Mouse (Mus musculus): ENCODE results near the gene Oxct2a. TPM values are rescaled to one million over a fixed set of nuclear protein-coding genes. Genes with fewer than 3 reads are reported as not detected.
"Not testable (repeated sequence)": the region's sequence is repeated elsewhere in the genome, so short reads cannot be mapped to it uniquely, and the experiment has no call there.

Oxct2a gene
- polyA plus RNA-seq, 2 experiments from 2014 or later = not detected

DNA sequence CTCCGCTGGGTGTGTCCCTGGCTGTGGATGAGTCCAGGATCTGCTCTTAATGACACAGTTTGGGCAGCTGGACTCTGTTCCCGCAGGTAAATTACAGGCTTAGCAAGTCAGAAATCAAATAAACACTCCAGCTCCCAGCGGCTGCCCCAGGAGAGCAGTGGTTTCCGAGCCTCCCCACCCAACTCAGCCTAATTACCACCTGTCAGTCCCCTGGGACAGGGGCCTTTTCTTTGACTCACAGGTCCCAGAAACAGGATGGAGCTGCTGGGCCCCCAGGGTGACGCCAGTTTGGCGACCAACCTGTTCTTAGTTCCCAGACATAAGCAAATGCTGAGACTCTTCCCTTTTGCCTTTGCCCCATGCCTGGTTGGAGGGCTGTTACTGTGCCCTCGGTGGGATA, 11.6 kb downstream of the Oxct2a start:
- no peak for ATAC-seq

DNA sequence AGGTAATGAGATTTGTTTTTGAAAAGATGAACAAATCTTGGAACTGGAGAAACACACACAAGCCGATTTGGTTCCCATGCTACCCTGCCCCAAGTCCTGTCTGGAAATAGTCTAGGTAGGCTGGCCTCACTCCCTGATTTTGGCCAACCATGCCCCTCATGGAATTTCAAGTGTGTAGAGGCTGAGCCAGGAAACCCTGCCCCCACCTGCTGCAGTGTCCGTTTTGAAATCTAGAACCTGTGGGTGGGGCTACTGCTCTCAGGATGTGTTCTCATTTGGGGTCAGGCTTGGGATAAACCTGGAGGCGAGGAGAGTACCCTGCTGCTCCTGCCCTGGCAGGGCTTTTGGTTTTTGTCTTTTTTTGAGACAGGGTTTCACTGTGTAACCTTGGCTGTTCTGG, 15.1 kb downstream of the Oxct2a start:
- no peak for ATAC-seq

DNA sequence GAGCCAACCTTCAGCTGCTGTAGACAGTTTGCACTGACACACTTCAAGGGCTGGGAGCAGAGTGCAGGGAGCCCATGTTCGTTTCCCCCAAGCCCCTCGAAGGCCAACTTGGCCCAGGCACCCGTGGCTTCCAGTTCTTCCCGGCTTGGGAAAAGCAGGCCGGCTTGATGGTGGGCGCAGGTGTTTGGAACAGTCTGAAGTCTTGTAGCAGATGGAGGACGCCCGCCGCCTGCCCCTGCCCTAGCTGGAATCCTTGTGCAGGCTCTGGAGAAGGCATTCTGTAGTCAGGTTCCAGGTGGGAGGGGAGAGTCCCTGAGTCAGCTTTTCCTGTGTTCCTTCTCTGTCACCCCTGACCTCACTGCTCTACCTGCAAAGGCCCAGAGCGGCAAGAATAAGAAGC, 16.4 kb downstream of the Oxct2a start:
- no peak for ATAC-seq

DNA sequence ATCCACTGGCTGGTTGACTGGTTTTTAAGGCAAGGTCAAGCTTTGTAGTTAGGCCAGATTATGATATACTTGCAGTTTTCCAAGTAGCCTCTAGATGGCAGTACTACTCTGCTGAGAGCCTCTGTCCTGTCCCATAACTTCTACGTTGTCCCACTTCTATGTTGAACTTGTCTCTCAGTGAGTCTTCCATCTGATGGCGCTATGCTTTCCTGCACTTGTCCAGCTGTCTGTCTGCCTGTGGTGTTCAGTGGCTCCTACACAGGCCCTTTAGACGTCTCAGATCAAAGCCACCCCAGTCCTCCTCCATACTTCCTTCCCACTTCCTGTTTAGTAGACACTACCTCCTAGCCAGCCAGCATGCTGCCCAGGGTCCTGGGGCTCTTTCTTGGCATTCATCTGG, 17.6 kb downstream of the Oxct2a start:
- peak; percentile 80 for ATAC-seq

GRCm38 (mm10) chr4:123298980-123299670, 24.3 kb downstream of the Oxct2a start:
- no peak for ATAC-seq

DNA sequence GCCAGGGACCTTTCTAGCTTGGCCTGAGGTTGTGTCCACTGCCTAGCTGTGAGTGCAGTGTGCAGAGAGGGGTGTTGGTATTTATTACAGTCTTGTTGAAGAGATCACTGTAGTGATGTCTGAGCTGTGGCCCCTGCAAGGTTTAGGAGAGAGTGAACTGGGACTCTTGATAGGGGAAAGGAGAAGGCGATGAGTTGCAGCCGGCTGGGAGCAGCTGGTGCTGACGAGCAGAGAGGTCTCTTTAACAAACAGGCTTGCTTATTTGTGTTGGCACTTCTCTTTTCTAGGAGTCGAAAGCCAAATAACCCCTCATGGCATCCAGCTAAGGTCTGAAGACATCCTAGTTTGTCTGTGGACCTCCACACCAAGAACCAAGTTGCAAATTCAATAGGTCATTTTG, 25.2 kb downstream of the Oxct2a start:
- ATAC-seq = no peak

- ATAC-seq = no peak
Observed at GRCm38 (mm10) chr4:123297195-123297960, 26.1 kb downstream of the Oxct2a start.

- no peak for ATAC-seq
Observed at GRCm38 (mm10) chr4:123296148-123296534, 27.3 kb downstream of the Oxct2a start.

GRCm38 (mm10) chr4:123295516-123296147, 27.8 kb downstream of the Oxct2a start:
- no peak for ATAC-seq

DNA sequence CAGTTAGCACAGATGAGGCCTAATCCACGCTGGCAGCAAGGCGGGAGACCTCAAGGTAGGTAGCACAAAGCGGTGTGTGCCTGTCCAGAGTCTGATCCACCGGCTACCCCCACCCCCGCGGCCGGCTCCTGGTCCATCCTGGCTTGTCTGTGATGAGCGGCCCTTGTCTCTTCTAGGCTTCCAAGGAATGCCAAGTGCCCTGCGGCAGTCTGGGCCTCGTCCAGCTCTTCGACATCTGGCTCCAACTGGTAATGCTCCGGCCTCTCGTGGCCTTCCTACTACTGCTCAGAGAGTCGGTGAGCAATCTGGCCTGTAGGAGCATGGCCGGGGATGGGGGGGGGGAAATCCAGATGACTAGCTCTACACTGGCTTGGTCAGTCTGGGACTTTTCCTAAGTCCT, 28.4 kb downstream of the Oxct2a start:
- ATAC-seq = not testable (repeated sequence)

DNA sequence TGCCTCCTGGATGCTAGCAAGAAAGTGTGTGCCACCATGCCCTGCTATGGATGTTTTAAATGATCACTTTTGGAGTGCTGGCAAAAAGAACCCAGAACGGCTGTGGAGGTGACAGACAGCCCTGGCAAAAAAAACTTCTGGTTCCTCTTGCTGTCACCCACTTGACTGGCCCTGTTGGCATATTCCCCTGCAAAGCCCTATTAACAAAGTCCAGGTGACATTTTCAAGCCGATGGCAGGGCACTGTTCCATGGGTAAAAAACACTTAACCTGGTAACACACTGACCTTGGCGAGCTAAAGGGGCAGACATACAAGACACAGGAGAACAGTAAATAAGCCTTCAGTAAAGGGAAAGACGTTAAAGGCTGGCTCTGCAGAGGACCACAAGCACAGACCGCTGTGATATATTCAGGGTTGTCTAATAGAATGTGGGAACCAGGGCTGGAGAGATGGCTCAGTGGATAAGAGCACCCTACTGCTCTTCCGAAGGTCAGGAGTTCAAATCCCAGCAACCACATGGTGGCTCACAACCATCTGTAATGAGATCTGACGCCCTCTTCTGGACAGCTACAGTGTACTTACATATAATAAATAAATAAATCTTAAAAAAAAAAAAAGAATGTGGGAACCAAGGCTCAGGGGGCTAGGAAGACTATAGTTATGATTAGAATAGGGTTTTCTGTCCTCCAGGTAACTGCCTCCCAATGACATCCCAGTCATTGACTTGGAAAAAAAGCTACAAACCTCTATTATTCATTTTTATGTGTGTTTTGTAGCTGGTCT, 29.6 kb downstream of the Oxct2a start:
- ATAC-seq = no peak

DNA sequence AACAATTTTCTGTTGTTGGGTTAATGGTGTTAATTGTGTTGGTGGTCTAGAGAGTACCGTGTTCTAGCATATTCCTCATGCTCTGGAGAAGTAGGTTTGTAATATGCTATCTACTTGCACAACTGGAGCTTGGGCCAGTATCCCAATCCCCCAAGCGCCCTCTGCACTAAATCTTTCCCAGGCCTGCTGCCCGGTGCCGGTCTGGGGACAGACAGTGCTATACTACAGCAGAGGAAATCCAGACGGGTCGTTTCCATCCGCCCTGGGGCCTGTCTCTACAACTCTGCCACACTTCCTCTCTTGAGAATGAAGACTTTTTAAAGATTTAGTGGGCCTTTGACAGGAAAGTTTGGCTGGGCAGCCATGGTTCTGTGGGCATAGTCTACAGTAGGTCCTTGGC, 30.4 kb downstream of the Oxct2a start:
- ATAC-seq = no peak

DNA sequence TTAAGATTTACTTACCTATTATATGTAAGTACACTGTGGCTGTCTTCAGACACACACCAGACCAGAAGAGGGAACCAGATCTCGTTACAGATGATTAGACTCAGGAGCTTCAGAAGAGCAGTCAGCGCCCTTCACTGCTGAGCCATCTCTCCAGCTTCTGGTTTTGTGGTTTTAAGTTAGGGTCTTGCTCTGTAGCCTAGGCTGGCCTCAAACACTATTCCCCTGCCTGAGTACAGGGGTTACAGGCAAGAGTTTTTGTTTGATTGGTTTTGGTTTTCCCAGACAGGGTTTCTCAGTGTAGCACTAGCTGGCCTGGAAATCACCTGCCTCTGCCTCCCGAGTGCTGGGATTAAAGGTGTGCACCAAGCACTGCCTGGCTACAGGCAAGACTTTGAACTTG, 31.0 kb downstream of the Oxct2a start:
- no peak for ATAC-seq

DNA sequence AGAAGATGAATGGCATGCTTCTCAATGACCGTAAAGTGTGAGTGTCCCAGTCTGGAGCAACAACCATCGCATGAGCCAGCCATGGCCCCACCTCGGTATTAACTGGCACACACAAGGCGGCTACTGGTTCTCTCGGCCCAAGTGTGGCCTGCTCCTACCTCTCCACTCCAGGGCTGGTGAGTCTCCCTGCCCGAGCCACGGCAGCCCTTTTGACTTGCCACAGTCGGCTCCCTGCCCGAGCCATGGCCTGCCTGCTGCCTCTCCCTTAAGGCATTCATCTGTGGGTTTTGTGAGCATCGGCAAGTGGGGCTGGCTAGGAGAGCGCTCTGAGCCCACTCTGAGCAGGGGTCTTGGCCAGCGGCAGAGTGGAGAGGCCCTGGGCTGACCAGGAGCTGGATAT, 34.4 kb downstream of the Oxct2a start:
- no peak for ATAC-seq

- no peak for ATAC-seq
Observed at GRCm38 (mm10) chr4:123286790-123287189, 36.6 kb downstream of the Oxct2a start.

GRCm38 (mm10) chr4:123284731-123285624, 38.5 kb downstream of the Oxct2a start:
- ATAC-seq = no peak

GRCm38 (mm10) chr4:123283675-123284064, 39.8 kb downstream of the Oxct2a start:
- peak; percentile 17 for ATAC-seq

- peak; percentile 28 for ATAC-seq
Observed at GRCm38 (mm10) chr4:123282915-123283674, 40.3 kb downstream of the Oxct2a start.

- peak; percentile 93 for ATAC-seq
Observed at GRCm38 (mm10) chr4:123282500-123282899, 40.9 kb downstream of the Oxct2a start.

DNA sequence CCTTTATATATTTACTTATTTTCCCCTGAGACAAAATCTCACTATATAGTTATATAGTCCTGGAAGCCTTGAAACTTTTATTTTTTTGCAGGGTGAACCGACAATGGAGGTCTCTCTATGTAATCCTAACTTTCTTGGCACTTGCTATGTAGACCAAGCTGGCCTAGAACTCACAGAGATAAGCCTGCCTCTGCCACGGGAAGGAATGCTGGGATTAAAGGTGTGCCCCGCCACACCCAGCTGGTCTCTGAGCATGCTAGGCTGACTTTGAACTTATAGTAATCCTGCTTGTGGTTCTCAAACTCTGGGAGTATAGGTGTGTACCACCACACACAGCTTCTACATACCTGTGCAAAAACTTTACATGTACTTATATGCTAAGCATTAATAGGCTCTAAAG, 43.3 kb downstream of the Oxct2a start:
- no peak for ATAC-seq

Data from activated CD4-positive, CD25-positive, alpha-beta regulatory T cell, adult 4 months (primary cell).